Mouse (Mus musculus) lung, embryonic 15.5 days (tissue): ENCODE measurements around the gene Adamts1. TPM values are rescaled to one million over a fixed set of nuclear protein-coding genes. Genes with fewer than 3 reads are reported as not detected.

ENCODE experiments used
- ATAC-seq: fragments of 200-750 bp; cut with Nextera tagmentation; 2 replicates; pipeline ENCODE4 v1.8.0; 2017; ENCODE audit warnings: moderate number of reproducible peaks, borderline replicate concordance; ENCODE audit not compliant: low FRiP score, low TSS enrichment; ENCODE audit errors: extremely low read depth
- H3K27ac ChIP-seq: fragments of 300-500 bp; sonication (generic); 2 replicates; pipeline ENCODE4 v1.5.1; 2015; ENCODE audit warnings: moderate library complexity, mild to moderate bottlenecking, inconsistent platforms
- H3K27me3 ChIP-seq: fragments of 300-500 bp; sonication (generic); 2 replicates; pipeline ENCODE4 v1.6.1; 2015; ENCODE audit warnings: inconsistent platforms
- H3K36me3 ChIP-seq: fragments of 300-500 bp; sonication (generic); 2 replicates; pipeline ENCODE4 v1.6.1; 2015; ENCODE audit warnings: inconsistent platforms
- H3K4me1 ChIP-seq: fragments of 300-500 bp; sonication (generic); 2 replicates; pipeline ENCODE4 v1.6.1; 2015; ENCODE audit warnings: inconsistent platforms
- H3K4me2 ChIP-seq: fragments of 300-500 bp; sonication (generic); 2 replicates; pipeline ENCODE4 v1.6.1; 2015; ENCODE audit warnings: inconsistent platforms, mild to moderate bottlenecking, moderate library complexity
- H3K4me3 ChIP-seq: fragments of 300-500 bp; sonication (generic); 2 replicates; pipeline ENCODE4 v1.5.1; 2015; ENCODE audit warnings: mild to moderate bottlenecking, inconsistent platforms
- H3K9ac ChIP-seq: fragments of 300-500 bp; sonication (generic); 2 replicates; pipeline ENCODE4 v1.6.1; 2015; ENCODE audit warnings: inconsistent platforms
- H3K9me3 ChIP-seq: fragments of 300-500 bp; sonication (generic); 2 replicates; pipeline ENCODE4 v1.6.1; 2016; ENCODE audit warnings: inconsistent platforms
- WGBS: fragments of 180-500 bp; shearing (Covaris S2); methylation state at CpG from one replicate; pipeline ENCODE4 v1.1.7; 2015; 5-methylcytosine and 5-hydroxymethylcytosine counted together
- polyA plus RNA-seq: library from polyadenylated mRNA; unstranded; fragments of >200 nt; fragmentation: Nextera tagmentation; extraction: Ambion mirVana; gene quantifications from 2 replicates; pipeline ENCODE4 v1.2.1, GENCODE M21; 2015

Gene Adamts1
- 55.5 and 59.7 TPM in 2 replicates for polyA plus RNA-seq

DNA sequence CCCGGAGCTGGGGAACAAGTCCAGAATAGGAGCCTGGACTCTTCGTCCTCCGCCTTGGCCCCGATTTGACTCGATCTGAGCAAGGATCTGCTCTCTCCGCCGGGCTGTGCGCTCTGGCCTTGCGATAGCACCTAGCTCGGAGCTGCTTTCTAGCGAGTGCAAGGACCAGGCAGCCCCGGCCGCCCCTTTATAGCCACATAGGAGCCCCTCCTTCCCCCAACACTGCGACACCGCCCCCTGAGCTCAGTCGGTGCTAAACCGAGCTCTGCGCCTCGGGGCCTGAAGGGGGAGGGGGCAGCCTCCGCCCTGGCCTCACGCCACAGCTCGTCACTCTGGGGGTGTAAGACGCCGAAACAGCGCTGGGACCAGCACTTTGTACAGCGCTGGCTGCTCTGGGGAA lies at the start of gene Adamts1:
TSS of gene Adamts1 (minus strand) at position 160 of the 400 bp plus-strand sequence.
- peak within 1 kb of the TSS; percentile 66 for H3K4me3 ChIP-seq
- WGBS: under 1% methylated on average over 26 of the region's 26 CpGs
- H3K4me1 ChIP-seq: peaks cover 26% of the 10 kb centered on the region
- peak within 1 kb of the TSS; percentile 87 for H3K9ac ChIP-seq
- ATAC-seq: peak; percentile 88
- H3K27me3 ChIP-seq: no peaks in the 10 kb centered on the region
- H3K36me3 ChIP-seq: peaks cover 17% of the 10 kb centered on the region
- peak within 1 kb of the TSS; percentile 86 for H3K4me2 ChIP-seq
- H3K27ac ChIP-seq: peak within 1 kb of the TSS; percentile 98
- no peaks in the 10 kb centered on the region for H3K9me3 ChIP-seq

DNA sequence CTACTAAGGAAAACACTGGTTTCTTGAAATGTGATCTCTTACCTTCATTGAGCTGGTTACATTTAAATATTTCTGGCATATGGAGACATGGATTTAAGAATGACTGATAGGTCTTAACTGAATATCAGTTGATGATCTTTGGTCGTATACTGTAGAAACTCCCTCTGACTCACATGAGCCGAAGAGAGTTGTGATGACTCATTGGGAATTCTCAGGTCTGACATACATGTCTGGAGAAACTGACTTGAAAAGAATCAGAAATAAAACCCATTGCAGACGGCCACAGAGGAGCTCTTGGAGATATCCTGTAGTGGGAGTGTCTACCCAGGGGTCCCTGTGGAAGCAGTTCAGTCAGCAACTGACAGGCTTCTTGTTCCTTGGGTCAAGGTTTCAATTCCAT lies 24.2 kb upstream of the Adamts1 start:
- no peaks in the 10 kb centered on the region for H3K9me3 ChIP-seq
- WGBS: 74% methylated on average over 3 of the region's 3 CpGs
- H3K27me3 ChIP-seq: no peaks in the 10 kb centered on the region
- ATAC-seq: no peak
- no peaks in the 10 kb centered on the region for H3K4me1 ChIP-seq
- H3K9ac ChIP-seq: no peak overlapping the region
- H3K27ac ChIP-seq: no peak overlapping the region
- H3K36me3 ChIP-seq: no peaks in the 10 kb centered on the region
- no peak overlapping the region for H3K4me2 ChIP-seq
- no peak overlapping the region for H3K4me3 ChIP-seq

DNA sequence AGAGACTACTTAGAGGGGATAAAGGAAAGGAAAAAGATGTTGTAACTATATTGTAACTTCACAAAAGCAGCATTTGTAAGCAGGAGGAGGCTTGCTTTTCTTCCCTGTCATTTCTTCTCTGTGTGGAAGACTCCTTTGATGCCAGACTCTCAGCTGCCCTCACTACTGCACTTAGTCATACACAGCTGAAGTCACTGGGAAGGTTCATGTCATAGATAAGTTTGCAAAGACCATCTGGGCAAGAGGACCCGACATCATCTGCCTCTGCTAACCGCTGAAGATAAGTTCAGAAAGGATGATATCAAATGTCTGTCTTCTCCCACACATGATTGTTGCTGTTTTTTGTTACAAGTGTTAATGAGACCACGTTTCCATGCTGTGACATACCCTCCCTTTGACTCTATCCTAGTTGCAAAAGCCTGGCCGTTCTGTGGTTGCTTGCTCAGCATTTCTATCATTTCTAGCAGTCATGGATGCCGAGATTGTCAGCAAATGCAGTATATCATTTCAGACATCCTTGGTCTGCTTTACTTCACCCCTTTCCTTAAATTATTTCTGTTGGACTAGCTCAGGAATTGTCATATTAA lies 19.5 kb upstream of the Adamts1 start:
- Histone ChIP-seq H3K4me3 (no peak overlapping the region), H3K9me3 (no peaks in the 10 kb centered on the region), H3K9ac (no peak overlapping the region), H3K4me2 (no peak overlapping the region), H3K27ac (no peak overlapping the region), H3K36me3 (no peaks in the 10 kb centered on the region), H3K4me1 (no peaks in the 10 kb centered on the region), H3K27me3 (no peaks in the 10 kb centered on the region)
- WGBS: 63% methylated on average over 5 of the region's 5 CpGs
- no peak for ATAC-seq

DNA sequence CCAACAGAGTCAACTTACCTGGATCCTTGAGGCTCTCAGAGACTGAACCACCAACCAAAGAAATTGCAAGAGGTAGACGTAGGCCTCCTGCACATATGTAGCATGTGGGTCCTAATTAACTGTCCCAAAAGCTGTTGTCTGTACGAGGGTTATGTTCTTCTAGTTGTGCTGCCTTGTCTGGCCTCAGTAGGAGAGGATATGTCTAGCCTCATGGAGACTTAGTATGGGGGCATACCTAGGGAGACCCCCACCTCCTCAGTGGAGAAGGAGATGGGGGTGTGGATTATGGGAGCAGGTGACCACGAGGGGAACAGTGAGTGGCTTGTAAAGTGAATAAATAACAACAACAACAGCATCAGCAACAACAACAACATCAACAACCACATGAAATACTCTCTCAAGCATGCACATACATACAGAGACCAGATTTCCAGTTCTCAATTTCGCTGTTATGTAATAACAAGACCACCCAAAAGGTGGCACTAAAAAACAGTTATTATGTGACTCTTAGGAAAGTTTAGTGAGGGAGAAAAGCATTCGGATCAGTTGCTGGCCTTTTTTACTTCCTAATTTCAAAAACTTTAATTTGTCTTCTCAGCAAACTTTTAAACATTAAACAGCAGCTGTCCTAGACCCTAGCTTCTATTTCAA lies 17.0 kb upstream of the Adamts1 start:
- Histone ChIP-seq H3K27ac (no peak overlapping the region), H3K4me3 (no peak overlapping the region), H3K9ac (no peak overlapping the region), H3K27me3 (no peaks in the 10 kb centered on the region), H3K36me3 (no peaks in the 10 kb centered on the region), H3K9me3 (no peaks in the 10 kb centered on the region), H3K4me2 (no peak overlapping the region), H3K4me1 (no peaks in the 10 kb centered on the region)
- ATAC-seq: 0 out of 2 replicates have a peak, but pooled peaks have one; percentile 27
- 48% methylated on average over 5 of the region's 5 CpGs for WGBS

DNA sequence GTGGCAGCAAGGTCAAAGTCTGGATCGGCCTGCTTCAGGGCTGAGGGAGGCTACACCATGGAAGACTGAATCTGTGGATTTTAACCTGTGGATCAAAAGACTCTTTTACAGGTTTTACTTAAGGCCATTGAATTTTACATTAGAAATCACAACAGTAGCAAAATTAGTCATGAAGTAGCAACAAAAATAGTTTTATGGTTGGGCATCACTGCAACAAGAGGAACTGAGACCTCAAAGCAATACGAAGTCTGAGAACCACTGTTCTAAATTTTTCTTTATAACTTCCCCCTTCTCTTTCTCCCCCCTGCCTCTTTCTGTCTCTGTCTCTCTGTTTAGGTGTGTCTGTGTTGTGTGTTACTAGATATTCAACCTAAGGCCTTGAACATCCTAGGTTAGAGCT lies 11.2 kb upstream of the Adamts1 start:
- Histone ChIP-seq H3K4me3 (no peak overlapping the region), H3K4me2 (no peak overlapping the region), H3K9ac (no peak overlapping the region), H3K27ac (no peak overlapping the region), H3K36me3 (no peaks in the 10 kb centered on the region), H3K27me3 (no peaks in the 10 kb centered on the region), H3K4me1 (no peaks in the 10 kb centered on the region), H3K9me3 (no peaks in the 10 kb centered on the region)
- no peak for ATAC-seq
- WGBS: 96% methylated on average over 2 of the region's 2 CpGs

DNA sequence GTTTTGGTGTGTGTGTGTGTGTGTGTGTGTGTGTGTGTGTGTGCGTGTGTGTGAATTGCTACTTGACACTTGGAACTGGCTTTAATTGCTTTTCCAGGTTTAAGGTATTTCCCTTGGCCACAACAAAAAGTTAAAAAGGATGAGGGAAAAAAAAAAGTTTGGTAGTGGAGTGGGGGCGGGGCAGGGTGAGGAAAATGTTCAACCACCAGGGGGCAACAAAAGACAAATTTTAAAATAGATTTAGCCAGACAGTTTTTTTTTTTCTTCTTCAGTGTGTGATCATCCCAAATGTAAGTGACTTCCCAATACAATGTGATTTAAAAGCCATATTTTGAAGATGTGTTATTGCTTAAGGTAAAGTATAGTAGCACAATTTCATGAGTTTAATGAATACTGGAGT lies 4.7 kb upstream of the Adamts1 start:
- H3K27ac ChIP-seq: 0 out of 2 replicates have a peak overlapping the region, but pooled peaks have one; percentile 41

DNA sequence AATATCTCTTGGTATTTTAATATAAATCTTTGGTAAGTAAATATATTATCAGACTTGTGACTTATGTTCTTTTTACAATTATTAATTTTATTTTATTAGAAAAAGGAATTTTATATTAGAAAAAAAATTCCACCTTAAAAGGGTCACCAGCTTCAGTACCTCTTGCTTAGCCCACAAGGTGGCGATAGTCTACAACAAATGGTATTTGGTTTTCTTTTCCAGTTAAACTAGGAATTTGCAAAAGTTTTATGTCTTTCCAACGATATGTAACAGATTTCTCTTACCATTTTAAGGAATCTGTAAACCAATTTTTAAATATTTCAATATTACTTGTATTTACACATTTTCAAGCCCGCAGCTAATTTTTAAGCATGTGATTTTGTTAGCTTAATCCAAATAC lies 4.2 kb upstream of the Adamts1 start:
- Histone ChIP-seq H3K9ac (no peak overlapping the region), H3K4me1 (peaks cover 9% of the 10 kb centered on the region), H3K27ac (0 out of 2 replicates have a peak overlapping the region, but pooled peaks have one; percentile 41), H3K36me3 (no peaks in the 10 kb centered on the region), H3K4me2 (peak overlapping the region; percentile 19; the same call in 1 of the 2 replicates), H3K9me3 (no peaks in the 10 kb centered on the region), H3K4me3 (no peak overlapping the region), H3K27me3 (no peaks in the 10 kb centered on the region)
- WGBS: 13% methylated on average over 3 of the region's 3 CpGs
- no peak for ATAC-seq

More for the DNA sequence above, 4.7 kb upstream of the Adamts1 start:
- H3K36me3 ChIP-seq: no peaks in the 10 kb centered on the region
- H3K9ac ChIP-seq: no peak overlapping the region
- no peaks in the 10 kb centered on the region for H3K9me3 ChIP-seq
- no peak for ATAC-seq
- H3K4me2 ChIP-seq: peak overlapping the region; percentile 19; the same call in 1 of the 2 replicates
- no peaks in the 10 kb centered on the region for H3K27me3 ChIP-seq
- 14% methylated on average over 2 of the region's 2 CpGs for WGBS
- H3K4me3 ChIP-seq: no peak overlapping the region
- peaks cover 9% of the 10 kb centered on the region for H3K4me1 ChIP-seq

DNA sequence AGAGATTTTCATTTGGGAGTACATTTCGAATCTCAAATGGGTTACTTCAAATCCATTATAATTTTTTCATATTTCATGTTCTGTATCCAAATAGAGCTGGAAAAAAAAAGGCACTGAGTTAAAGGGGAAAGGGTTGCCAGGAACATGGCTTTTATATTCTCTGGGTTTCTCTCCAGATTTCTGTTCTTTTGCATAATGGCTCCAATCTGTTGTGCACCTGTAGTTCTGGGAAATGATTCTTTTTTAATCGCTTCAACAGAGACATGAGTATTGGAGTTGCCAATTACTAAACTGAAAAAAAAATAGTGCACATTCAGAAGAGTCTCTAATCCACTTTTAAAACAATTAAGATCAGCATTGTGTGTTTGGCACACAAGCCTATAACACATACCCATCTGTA lies 2.7 kb upstream of the Adamts1 start:
- Histone ChIP-seq H3K36me3 (no peaks in the 10 kb centered on the region), H3K27ac (no peak overlapping the region), H3K9me3 (no peaks in the 10 kb centered on the region), H3K4me1 (peaks cover 9% of the 10 kb centered on the region), H3K27me3 (no peaks in the 10 kb centered on the region), H3K4me2 (no peak overlapping the region), H3K4me3 (no peak overlapping the region), H3K9ac (no peak overlapping the region)
- WGBS: 73% methylated on average over 2 of the region's 2 CpGs
- ATAC-seq: no peak

DNA sequence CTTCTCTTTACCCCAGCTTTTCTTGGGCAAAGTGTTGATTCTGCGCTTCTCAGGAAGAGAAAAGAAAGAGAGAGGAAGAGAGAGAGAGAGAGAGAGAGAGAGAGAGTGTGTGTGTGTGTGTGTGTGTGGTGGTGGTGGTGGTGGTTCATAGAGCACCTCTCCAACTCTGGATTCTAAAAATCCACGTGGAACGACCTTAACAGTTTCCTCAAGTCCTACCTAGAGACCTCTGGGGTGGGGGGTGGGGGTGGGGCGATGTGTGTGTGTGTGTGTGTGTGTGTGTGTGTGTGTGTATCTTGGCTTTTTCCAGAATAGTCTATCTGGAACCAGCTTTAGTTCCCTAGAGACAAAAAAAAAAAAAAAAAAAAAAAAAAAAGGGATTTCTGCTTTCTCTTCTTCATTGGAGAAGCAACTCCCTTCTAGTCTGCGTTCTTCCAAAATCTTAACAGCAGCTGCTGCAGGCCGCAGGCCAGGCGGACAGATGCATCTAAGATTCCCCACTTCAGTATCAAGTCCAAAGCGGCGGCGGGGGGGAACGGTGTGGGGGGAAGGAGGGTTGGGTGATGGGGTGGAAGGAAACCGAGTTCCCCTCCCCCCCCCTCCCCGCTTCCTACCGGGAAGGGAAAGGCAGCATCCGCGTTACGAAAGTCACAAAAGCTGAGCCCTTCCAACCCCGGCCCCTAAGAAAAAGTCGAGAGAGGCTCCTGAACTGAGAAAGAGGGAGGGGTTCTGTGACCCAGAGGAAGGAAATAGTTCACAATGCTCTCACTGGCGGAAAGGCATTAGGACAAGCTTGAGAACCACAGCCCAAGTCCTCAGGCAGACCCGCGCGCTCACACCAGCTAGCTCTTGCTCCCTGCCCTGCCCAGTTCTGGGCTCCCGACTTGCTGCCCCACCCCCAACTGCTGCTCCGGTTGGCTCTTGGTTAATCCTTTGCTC lies 969 bp upstream of the Adamts1 start:
- H3K4me3 ChIP-seq: peak overlapping the region; percentile 66
- peaks cover 8% of the 10 kb centered on the region for H3K36me3 ChIP-seq
- H3K27ac ChIP-seq: peak overlapping the region; percentile 98
- H3K9me3 ChIP-seq: no peaks in the 10 kb centered on the region
- ATAC-seq: peak; percentile 47
- H3K27me3 ChIP-seq: no peaks in the 10 kb centered on the region
- H3K4me1 ChIP-seq: peaks cover 24% of the 10 kb centered on the region
- peak overlapping the region; percentile 87 for H3K9ac ChIP-seq
- peak overlapping the region; percentile 86 for H3K4me2 ChIP-seq
- WGBS: under 1% methylated on average over 23 of the region's 25 CpGs

DNA sequence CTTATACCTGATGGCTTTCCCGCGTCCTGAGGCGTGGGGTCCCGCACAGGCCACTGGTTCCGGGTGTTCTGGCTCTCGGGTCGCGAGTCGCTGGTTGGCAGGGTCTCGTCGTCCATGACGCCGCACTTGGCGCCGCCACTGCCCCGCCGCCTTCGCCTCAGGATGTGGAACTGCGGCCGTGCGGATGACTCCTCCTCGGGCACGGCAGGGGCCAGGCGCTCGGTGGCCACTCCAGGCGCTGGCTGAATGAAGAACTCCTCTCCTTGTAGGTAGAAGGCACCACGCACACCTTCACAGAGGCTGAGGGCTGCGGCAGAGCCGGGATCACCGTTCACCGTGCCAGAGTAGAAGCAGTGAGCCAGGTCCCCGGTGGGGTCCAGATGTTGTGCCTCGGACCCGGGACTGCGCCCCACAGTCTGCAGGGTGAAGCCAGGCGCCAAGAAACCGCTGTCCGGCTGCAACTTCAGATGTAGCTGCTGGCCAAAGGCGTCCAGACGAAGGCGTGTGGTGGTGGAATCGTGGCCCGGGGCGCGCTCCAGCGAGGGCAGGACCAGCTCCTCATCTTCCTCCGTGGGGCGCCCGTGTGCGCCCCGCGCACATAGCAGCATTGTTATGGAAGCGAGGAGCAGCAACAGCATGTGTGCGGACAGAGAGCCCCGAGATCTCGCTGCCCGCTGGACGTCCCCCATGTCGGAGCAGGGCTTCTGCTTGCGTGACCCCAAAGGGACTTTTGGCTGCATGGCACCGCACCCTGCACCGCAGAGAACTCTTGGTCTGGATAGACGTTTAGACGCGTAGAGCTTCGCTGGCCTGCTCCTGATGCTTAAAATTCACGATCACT lies 722 bp downstream of the Adamts1 start:
- no peaks in the 10 kb centered on the region for H3K27me3 ChIP-seq
- no peak for ATAC-seq
- H3K4me3 ChIP-seq: peak overlapping the region; percentile 66
- peak overlapping the region; percentile 86 for H3K4me2 ChIP-seq
- H3K36me3 ChIP-seq: peaks cover 25% of the 10 kb centered on the region
- peak overlapping the region; percentile 87 for H3K9ac ChIP-seq
- under 1% methylated on average over 67 of the region's 67 CpGs for WGBS
- no peaks in the 10 kb centered on the region for H3K9me3 ChIP-seq
- peaks cover 26% of the 10 kb centered on the region for H3K4me1 ChIP-seq
- H3K27ac ChIP-seq: peak overlapping the region; percentile 98

DNA sequence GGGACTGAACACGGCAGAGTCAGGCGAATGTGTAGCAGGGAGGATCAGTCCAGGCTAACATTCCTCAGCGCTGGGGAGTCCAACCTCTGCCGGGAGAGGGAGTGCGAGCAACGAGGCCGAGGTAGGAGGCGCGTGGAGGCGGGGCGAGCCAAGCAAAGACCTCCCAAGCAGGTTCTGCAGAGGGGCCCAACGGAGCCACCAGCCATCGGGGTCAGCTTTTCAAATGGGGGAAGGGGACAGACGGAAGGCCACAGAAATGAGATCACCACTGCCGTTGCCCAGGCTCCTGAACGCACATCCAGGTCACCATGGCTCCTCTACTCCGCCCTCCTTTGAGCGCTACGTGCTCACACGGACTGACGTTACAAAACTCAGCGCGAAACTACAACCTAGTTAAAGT lies 1.7 kb downstream of the Adamts1 start:
- under 1% methylated on average over 23 of the region's 23 CpGs for WGBS
- ATAC-seq: peak; percentile 78
- Histone ChIP-seq H3K27ac (peak overlapping the region; percentile 98), H3K4me1 (peaks cover 26% of the 10 kb centered on the region), H3K4me3 (peak overlapping the region; percentile 66), H3K9me3 (no peaks in the 10 kb centered on the region), H3K27me3 (no peaks in the 10 kb centered on the region), H3K4me2 (peak overlapping the region; percentile 86), H3K9ac (peak overlapping the region; percentile 87), H3K36me3 (peaks cover 33% of the 10 kb centered on the region)
